Mouse (Mus musculus): ENCODE results near the gene Slc24a4.

DNA sequence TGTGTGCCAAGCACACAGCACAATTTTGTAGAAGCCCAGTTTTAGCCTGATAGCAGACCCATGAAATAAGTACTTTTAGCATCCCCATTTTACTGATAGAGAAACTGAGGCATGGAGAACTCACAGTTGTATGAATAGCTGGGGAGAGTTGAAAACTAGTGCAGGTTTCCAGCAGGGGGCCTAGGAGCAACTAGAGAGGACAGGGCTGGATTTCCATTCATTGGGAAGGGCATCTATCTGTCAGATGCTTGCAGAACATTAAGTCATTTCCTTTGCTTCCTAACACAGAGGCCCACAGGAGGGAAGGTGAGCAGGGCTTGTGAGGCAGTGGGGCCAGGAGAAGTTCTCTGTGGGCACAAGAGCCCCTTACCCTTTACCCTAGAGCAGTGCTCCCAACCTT, 126.5 kb downstream of the Slc24a4 start:
- no peak for TF ChIP-seq POLR2A (IDR thresholded peaks at IDR 0.05; ENCODE audit: low read depth, low read length)
- TF ChIP-seq EP300 (IDR thresholded peaks at IDR 0.05; ENCODE audit: low read length), result no peak
- TF ChIP-seq ZC3H11A (IDR thresholded peaks at IDR 0.05; ENCODE audit: low read depth, low read length), result no peak
